Mouse (Mus musculus): ENCODE results near the gene Trim61.

GRCm38 (mm10) chr8:65056722-65057121, 38.4 kb upstream of the Trim61 start:
- no peak for TF ChIP-seq CTCF (IDR thresholded peaks at IDR 0.05 in 2 of 3, conservative IDR thresholded peaks at IDR 0.05 in 1 of 3; ENCODE audit: control insufficient read depth in 1 of 3, insufficient read depth in 1 of 3, low read depth in 2 of 3, low read length in 3 of 3, poor library complexity in 1 of 3, severe bottlenecking in 1 of 3)
- no peak for TF ChIP-seq ETS1 (IDR thresholded peaks at IDR 0.05; ENCODE audit: low read depth, low read length)
- TF ChIP-seq SMC3 (IDR thresholded peaks at IDR 0.05; ENCODE audit: low read depth, low read length): no peak
- TF ChIP-seq POLR2A (IDR thresholded peaks at IDR 0.05; ENCODE audit: control insufficient read depth in 1 of 2, insufficient read depth in 1 of 2, low read depth in 1 of 2, low read length in 2 of 2, poor library complexity in 1 of 2): no peak
